Mouse (Mus musculus) bone marrow, adult 2 months (tissue): ENCODE results near the gene Tnp2.

Experiments
- CTCF ChIP-seq: fragments of 200-500 bp; IDR thresholded peaks from 2 replicates; pipeline ENCODE4 v1.5.1; 2011; ENCODE audit warnings: low read length, control low read depth; ENCODE audit not compliant: control insufficient read depth, insufficient read depth
- POLR2A ChIP-seq: fragments of 200-500 bp; IDR thresholded peaks from 2 replicates; pipeline ENCODE4 v1.6.1; 2011; ENCODE audit warnings: low read depth, mild to moderate bottlenecking, control low read depth, low read length, borderline replicate concordance; ENCODE audit not compliant: control insufficient read depth

DNA sequence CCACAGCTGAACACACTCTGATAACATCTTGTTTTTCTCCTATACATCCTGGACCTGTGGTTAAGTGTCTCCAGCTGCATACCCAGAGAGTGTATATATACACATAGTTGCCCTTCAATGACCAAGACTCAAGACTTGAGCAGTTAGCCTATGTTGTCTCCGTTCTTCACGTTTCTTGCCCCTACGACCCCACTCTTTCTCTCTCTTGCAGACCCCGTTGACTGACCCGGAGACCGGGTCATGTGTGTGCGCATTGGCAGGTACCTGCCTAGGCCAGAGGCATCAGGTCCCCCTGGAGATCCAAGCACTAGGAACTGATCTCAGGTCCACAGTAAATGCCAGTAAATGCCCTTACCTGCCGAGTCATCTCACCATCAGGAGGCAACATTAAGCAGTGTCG, 38.8 kb upstream of the Tnp2 start:
- TF ChIP-seq POLR2A: no peak
- no peak for TF ChIP-seq CTCF
